Comparison of ENCODE assay signal across 8 mouse cellular contexts in the genomic region with DNA sequence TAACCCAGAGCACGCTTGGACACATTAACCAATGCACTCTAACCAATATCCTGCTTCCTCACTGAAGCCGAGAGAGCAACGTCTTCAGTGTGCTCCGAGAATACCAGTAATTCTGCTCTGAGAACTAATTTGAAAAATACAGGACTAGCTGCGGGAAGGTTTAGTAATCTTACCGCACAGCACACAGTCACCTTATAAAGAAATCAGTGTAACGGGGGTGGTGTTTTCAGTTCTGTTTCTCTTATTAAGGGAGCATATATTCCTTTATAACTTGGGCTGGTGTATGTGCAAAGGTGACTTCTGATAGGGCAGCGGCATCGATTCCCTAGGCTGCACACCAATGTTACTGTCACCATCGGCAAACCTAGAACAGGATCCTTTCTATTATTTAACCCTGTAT. TPM values are rescaled to one million over a fixed set of nuclear protein-coding genes. Genes with fewer than 3 reads are reported as not detected.
A peak's percentile ranks its signal among the peaks of the same experiment; 100 is the strongest.
DNase-seq lines count a peak whose midpoint lies in the region; ATAC-seq and TF ChIP-seq lines count a peak whose summit lies in the region.
"Had no signal": no experiment of that assay in that cellular context is flagged by ENCODE, and none has a peak within 500 bp of the region (broad histone marks: within the 10 kb centered on the region; RNA-seq: fewer than 3 reads in every experiment).

No protein-coding gene starts in this region.

- TF ChIP-seq CTCF in liver, postnatal 0 days (IDR thresholded peaks at IDR 0.05; ENCODE audit: low read depth), result no peak

- no peak for TF ChIP-seq EP300 in liver, postnatal 0 days (IDR thresholded peaks at IDR 0.05; ENCODE audit: low read depth)

- H3K9me3 ChIP-seq in liver, postnatal 0 days (ENCODE audit: low read length), result no peaks in the 10 kb centered on the region
- H3K9me3 ChIP-seq in forebrain, embryonic 14.5 days (replicated peaks; ENCODE audit: control insufficient read depth, low read length), result no peaks in the 10 kb centered on the region
- no peaks in the 10 kb centered on the region for H3K9me3 ChIP-seq in limb, embryonic 11.5 days (ENCODE audit: control insufficient read depth, low read length)
- H3K9me3 ChIP-seq in stomach, embryonic 14.5 days (ENCODE audit: control insufficient read depth, low read depth, low read length), result no peaks in the 10 kb centered on the region

- no peak overlapping the region; the same call in 1 of the 2 replicates for H3K9ac ChIP-seq in liver, postnatal 0 days (replicated peaks)
- peak overlapping the region; percentile 18; the same call in 1 of the 2 replicates for H3K9ac ChIP-seq in forebrain, embryonic 14.5 days (ENCODE audit: low read length)
- H3K9ac ChIP-seq in limb, embryonic 11.5 days (ENCODE audit: low read length), result no peak overlapping the region
- H3K9ac ChIP-seq in stomach, embryonic 14.5 days (replicated peaks; ENCODE audit: low read depth, low read length), result no peak overlapping the region

- no peaks in the 10 kb centered on the region for H3K36me3 ChIP-seq in liver, postnatal 0 days (replicated peaks; ENCODE audit: insufficient read depth, low read length)
- H3K36me3 ChIP-seq in forebrain, embryonic 14.5 days (ENCODE audit: control insufficient read depth, insufficient read depth, low read length), result no peaks in the 10 kb centered on the region
- no peaks in the 10 kb centered on the region for H3K36me3 ChIP-seq in limb, embryonic 11.5 days (ENCODE audit: control insufficient read depth, insufficient read depth, low read length)
- H3K36me3 ChIP-seq in stomach, embryonic 14.5 days (ENCODE audit: control insufficient read depth, insufficient read depth, low read length), result no peaks in the 10 kb centered on the region

- no peak for ATAC-seq in liver, postnatal 0 days
- ATAC-seq in forebrain, embryonic 14.5 days, result no peak
- ATAC-seq in limb, embryonic 11.5 days (ENCODE audit: insufficient number of reproducible peaks, low FRiP score, low TSS enrichment, low read depth), result no peak
- ATAC-seq in stomach, embryonic 14.5 days (ENCODE audit: insufficient number of reproducible peaks, insufficient read depth, low FRiP score, low read depth), result no peak

- H3K4me3 ChIP-seq in liver, postnatal 0 days (ENCODE audit: low read depth, low read length), result no peak overlapping the region
- H3K4me3 ChIP-seq in forebrain, embryonic 14.5 days (ENCODE audit: low read depth, low read length), result 0 out of 2 replicates have a peak overlapping the region, but pooled peaks have one; percentile 3
- H3K4me3 ChIP-seq in limb, embryonic 11.5 days (ENCODE audit: low read depth, low read length), result no peak overlapping the region
- peak overlapping the region; percentile 16; the same call in 1 of the 2 replicates for H3K4me3 ChIP-seq in stomach, embryonic 14.5 days (ENCODE audit: low read depth, low read length)

- DNase-seq in liver, postnatal 0 days, result no peak
- DNase-seq in liver, result no peak
- no peak for DNase-seq in forebrain, embryonic 14.5 days (ENCODE audit: low spot score)
- no peak for DNase-seq in limb, embryonic 11.5 days (ENCODE audit: low spot score)
- no peak for DNase-seq in layer of hippocampus, adult 9-10 months (ENCODE audit: low spot score)
- no peak for DNase-seq in adrenal gland, postnatal 4 days (ENCODE audit: low spot score in 2 of 2)
- DNase-seq: gastrocnemius, postnatal 10 days had no signal

- WGBS in liver, postnatal 0 days (ENCODE audit: insufficient replicate concordance), result 69% methylated on average over 10 of the region's 10 CpGs
- 53% methylated on average over 10 of the region's 10 CpGs for WGBS in forebrain, embryonic 14.5 days
- 62% methylated on average over 10 of the region's 10 CpGs for WGBS in limb, embryonic 11.5 days
- WGBS in stomach, embryonic 14.5 days, result 43% methylated on average over 10 of the region's 10 CpGs

- peak overlapping the region; percentile 22; the same call in 1 of the 2 replicates for H3K4me2 ChIP-seq in liver, postnatal 0 days (ENCODE audit: low read depth, low read length)
- H3K4me2 ChIP-seq in forebrain, embryonic 14.5 days (ENCODE audit: low read length), result peak overlapping the region; percentile 33
- H3K4me2 ChIP-seq in limb, embryonic 11.5 days (ENCODE audit: low read depth, severe bottlenecking), result peak overlapping the region; percentile 3; the same call in 1 of the 2 replicates
- peak overlapping the region; percentile 29 for H3K4me2 ChIP-seq in stomach, embryonic 14.5 days (replicated peaks; ENCODE audit: low read depth, low read length)

- H3K27ac ChIP-seq in liver, postnatal 0 days (ENCODE audit: low read depth), result 0 out of 2 replicates have a peak overlapping the region, but pooled peaks have one; percentile 22
- H3K27ac ChIP-seq in forebrain, embryonic 14.5 days (ENCODE audit: low read depth, low read length), result no peak overlapping the region
- H3K27ac ChIP-seq in limb, embryonic 11.5 days (replicated peaks; ENCODE audit: low read depth, low read length), result no peak overlapping the region
- no peak overlapping the region; the same call in 1 of the 2 replicates for H3K27ac ChIP-seq in stomach, embryonic 14.5 days (ENCODE audit: low read length)

- peaks cover 40% of the 10 kb centered on the region for H3K4me1 ChIP-seq in liver, postnatal 0 days (ENCODE audit: insufficient read depth)
- peaks cover 53% of the 10 kb centered on the region for H3K4me1 ChIP-seq in forebrain, embryonic 14.5 days (ENCODE audit: control insufficient read depth, insufficient read depth, low read length)
- H3K4me1 ChIP-seq in limb, embryonic 11.5 days (ENCODE audit: control insufficient read depth, insufficient read depth, low read length), result peaks cover 38% of the 10 kb centered on the region
- peaks cover 46% of the 10 kb centered on the region for H3K4me1 ChIP-seq in stomach, embryonic 14.5 days (ENCODE audit: control insufficient read depth, insufficient read depth, low read length)

- no peaks in the 10 kb centered on the region for H3K27me3 ChIP-seq in liver, postnatal 0 days (ENCODE audit: insufficient read depth, low read length)
- H3K27me3 ChIP-seq in forebrain, embryonic 14.5 days (replicated peaks; ENCODE audit: control insufficient read depth, insufficient read depth, low read length), result no peaks in the 10 kb centered on the region
- no peaks in the 10 kb centered on the region for H3K27me3 ChIP-seq in limb, embryonic 11.5 days (ENCODE audit: control insufficient read depth, insufficient read depth, low read length)
- no peaks in the 10 kb centered on the region for H3K27me3 ChIP-seq in stomach, embryonic 14.5 days (ENCODE audit: control insufficient read depth, insufficient read depth, low read length)

RNA-seq across cellular contexts. Expression of gene Arid1b, which starts 5.9 kb away (rescaled TPM):
- 1.9 and 2.2 TPM in 2 replicates for polyA plus RNA-seq in liver, postnatal 0 days (2015; fragmentation: Nextera tagmentation; extraction: Ambion mirVana)
- polyA plus RNA-seq in forebrain, embryonic 14.5 days (2014; fragmentation: Nextera tagmentation; extraction: Ambion mirVana), result 11.1 and 14.7 TPM in 2 replicates
- 14.8 and 18.5 TPM in 2 replicates for polyA plus RNA-seq in limb, embryonic 11.5 days (2014; fragmentation: Nextera tagmentation; extraction: Ambion mirVana)
- 21.0 and 22.6 TPM in 2 replicates for polyA plus RNA-seq in stomach, embryonic 14.5 days (2014; fragmentation: Nextera tagmentation; extraction: Ambion mirVana)
- 100 to 1,000 TPM in 1 of 2 experiments, 10 to 100 TPM in 1; 92.8 to 107 TPM for total RNA-seq in adrenal gland, postnatal 4 days (2021)

Comparison
In these comparisons a context has a peak if more than half of its experiments do, and no peak if none do; other contexts are left out.
1. H3K4me3 ChIP-seq: peak in forebrain, embryonic 14.5 days (single experiment) and stomach, embryonic 14.5 days (single experiment); none in liver, postnatal 0 days (single experiment) and limb, embryonic 11.5 days (single experiment).
2. Peak in every context shown above with its lines, with median percentiles within 50 percentile points of each other: H3K4me2 ChIP-seq.